Mouse (Mus musculus): ENCODE measurements around the gene Ubald2. TPM values are rescaled to one million over a fixed set of nuclear protein-coding genes. Genes with fewer than 3 reads are reported as not detected.

The Ubald2 gene
- 8.3 TPM for polyA plus RNA-seq (2014; fragmentation: Illumina TruSeq; extraction: RNeasy Lipid Tissue Mini Kit (QIAGEN cat#74804); ENCODE audit: low read depth, low replicate concordance)

DNA sequence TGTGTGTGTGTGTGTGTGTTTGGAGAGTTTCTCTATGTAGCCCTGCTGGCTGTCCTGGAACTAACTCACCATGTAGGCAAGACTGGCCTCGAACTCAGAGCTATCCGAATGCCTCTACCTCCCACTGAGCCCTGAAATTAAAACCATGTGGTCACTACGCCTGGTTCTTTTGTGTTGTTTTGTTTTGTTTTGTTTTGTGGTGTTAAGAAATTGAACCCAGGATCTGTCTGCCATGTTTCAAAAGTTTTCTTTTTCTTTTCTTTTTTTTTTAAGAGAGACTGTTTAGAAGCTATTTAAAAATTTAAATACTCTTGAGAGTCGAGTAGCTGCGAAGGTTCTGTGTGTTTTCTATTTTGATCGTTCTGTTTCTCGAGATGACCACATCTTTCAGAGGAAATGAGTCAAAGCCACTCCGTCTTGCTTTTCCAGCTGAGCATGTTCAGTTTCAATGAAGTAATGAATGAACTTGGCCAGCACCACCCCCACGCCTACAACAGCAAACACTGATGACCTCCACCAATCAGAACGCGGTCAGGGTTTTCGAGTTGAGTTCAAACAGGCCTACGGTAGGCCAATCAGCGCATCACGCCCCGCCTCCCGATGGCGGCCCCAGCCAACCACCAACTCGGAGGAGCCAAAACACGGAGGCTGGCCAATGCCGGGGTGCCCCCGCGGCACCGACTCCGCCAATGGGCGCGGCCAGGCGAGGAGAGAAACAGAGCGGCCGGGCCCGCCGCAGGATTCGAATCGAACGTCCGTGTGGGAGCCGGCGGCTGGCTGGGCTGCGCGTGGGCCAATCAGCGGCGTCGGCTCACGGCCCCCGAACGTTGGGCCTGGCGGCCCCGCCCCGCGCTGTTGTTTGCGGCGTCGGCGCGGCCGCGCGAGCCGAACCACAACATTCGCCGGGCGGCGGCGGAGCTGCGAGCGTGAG is at the start of gene Ubald2:
Ubald2 (plus strand) TSS at position 739 of the 931 bp plus-strand sequence.

DNA sequence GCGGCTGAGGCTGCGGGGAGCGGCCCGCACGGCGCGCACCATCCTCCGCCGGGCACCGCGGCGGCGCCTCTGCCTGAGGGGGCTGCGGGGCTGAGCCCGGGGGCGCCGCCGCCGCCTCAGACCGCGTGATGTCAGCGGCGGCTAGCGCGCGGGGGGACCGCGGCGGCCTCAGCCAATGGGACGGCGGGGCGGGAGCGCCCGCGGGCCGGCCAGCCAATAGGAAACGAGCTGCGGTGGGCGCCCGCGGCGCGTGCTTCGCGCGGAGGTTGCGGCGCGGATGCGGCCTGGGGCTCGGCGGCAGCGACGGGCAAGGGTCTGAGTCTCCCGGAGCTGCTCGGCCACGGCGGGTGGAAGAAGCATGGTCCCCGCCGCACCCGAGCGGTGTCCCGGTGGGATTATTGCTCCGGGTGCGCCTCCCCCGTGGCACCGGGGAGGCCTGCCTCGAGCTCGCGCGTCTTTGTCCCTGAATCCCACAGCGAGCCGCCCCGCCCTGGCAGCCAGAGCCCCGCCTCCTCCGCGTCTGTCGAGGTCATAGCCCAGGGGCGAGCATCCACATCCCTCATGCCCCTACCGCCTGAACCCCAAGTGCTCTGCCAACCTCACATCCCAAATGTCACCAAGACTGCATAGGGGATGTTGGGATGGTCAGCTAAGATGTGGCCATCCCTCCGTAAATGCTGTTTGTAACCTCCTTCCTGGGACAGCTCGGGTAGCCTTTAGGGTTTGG is 20.8 kb upstream of the Ubald2 start, which contains the start of gene Rnf157:
Rnf157 (minus strand) TSS at position 129 of the 727 bp plus-strand sequence.

DNA sequence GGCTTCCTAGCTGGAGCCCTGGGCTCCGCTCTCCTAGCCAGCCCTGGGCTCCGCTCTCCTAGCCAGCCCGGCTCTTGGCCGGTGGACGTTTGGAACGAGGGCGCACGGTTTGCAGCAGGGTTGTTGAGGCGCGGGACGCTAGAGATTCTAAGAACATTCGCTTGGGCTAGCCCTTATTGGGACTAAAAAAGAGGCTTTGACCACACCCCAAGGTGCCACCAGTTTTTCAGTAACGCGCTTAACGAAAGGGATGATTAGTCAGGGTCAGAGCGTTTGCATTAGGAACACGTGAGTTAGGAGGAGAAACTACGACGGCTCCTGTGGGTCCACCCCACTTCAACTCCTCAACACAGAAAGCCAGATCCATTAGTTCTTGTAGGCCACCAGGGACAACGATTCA is 32.2 kb downstream of the Ubald2 start, which contains the start of gene Qrich2:
Qrich2 (minus strand) TSS at position 101 of the 400 bp plus-strand sequence.

Other genes starting within 250 kb of the Ubald2 start
- 2.0 TPM for gene Ten1, start 235.2 kb upstream of the Ubald2 start, polyA plus RNA-seq (2014; fragmentation: Illumina TruSeq; extraction: RNeasy Lipid Tissue Mini Kit (QIAGEN cat#74804); ENCODE audit: low read depth, low replicate concordance)
- gene Acox1, start 235.0 kb upstream of the Ubald2 start, polyA plus RNA-seq (2014; fragmentation: Illumina TruSeq; extraction: RNeasy Lipid Tissue Mini Kit (QIAGEN cat#74804); ENCODE audit: low read depth, low replicate concordance), result 192 TPM
- not detected for gene Evpl, start 196.0 kb upstream of the Ubald2 start, polyA plus RNA-seq (2014; fragmentation: Illumina TruSeq; extraction: RNeasy Lipid Tissue Mini Kit (QIAGEN cat#74804); ENCODE audit: low read depth, low replicate concordance)
- 10.0 TPM for gene Srp68, start 159.9 kb upstream of the Ubald2 start, polyA plus RNA-seq (2014; fragmentation: Illumina TruSeq; extraction: RNeasy Lipid Tissue Mini Kit (QIAGEN cat#74804); ENCODE audit: low read depth, low replicate concordance)
- not detected for gene Galr2, start 153.2 kb upstream of the Ubald2 start, polyA plus RNA-seq (2014; fragmentation: Illumina TruSeq; extraction: RNeasy Lipid Tissue Mini Kit (QIAGEN cat#74804); ENCODE audit: low read depth, low replicate concordance)
- gene Exoc7, start 126.9 kb upstream of the Ubald2 start, polyA plus RNA-seq (2014; fragmentation: Illumina TruSeq; extraction: RNeasy Lipid Tissue Mini Kit (QIAGEN cat#74804); ENCODE audit: low read depth, low replicate concordance), result 9.3 TPM
- not detected for gene Foxj1, start 98.7 kb upstream of the Ubald2 start, polyA plus RNA-seq (2014; fragmentation: Illumina TruSeq; extraction: RNeasy Lipid Tissue Mini Kit (QIAGEN cat#74804); ENCODE audit: low read depth, low replicate concordance)
- 0.82 TPM for gene Rnf157, start 21.1 kb upstream of the Ubald2 start, polyA plus RNA-seq (2014; fragmentation: Illumina TruSeq; extraction: RNeasy Lipid Tissue Mini Kit (QIAGEN cat#74804); ENCODE audit: low read depth, low replicate concordance)
- not detected for gene Qrich2, start 32.1 kb downstream of the Ubald2 start, polyA plus RNA-seq (2014; fragmentation: Illumina TruSeq; extraction: RNeasy Lipid Tissue Mini Kit (QIAGEN cat#74804); ENCODE audit: low read depth, low replicate concordance)
- gene Prpsap1, start 60.1 kb downstream of the Ubald2 start, polyA plus RNA-seq (2014; fragmentation: Illumina TruSeq; extraction: RNeasy Lipid Tissue Mini Kit (QIAGEN cat#74804); ENCODE audit: low read depth, low replicate concordance), result 31.6 TPM
- not detected for gene Sphk1, start 96.8 kb downstream of the Ubald2 start, polyA plus RNA-seq (2014; fragmentation: Illumina TruSeq; extraction: RNeasy Lipid Tissue Mini Kit (QIAGEN cat#74804); ENCODE audit: low read depth, low replicate concordance)
- gene Ube2o, start 147.4 kb downstream of the Ubald2 start, polyA plus RNA-seq (2014; fragmentation: Illumina TruSeq; extraction: RNeasy Lipid Tissue Mini Kit (QIAGEN cat#74804); ENCODE audit: low read depth, low replicate concordance), result 3.7 TPM
- gene Aanat, start 152.3 kb downstream of the Ubald2 start, polyA plus RNA-seq (2014; fragmentation: Illumina TruSeq; extraction: RNeasy Lipid Tissue Mini Kit (QIAGEN cat#74804); ENCODE audit: low read depth, low replicate concordance), result not detected
- not detected for gene Rhbdf2, start 192.9 kb downstream of the Ubald2 start, polyA plus RNA-seq (2014; fragmentation: Illumina TruSeq; extraction: RNeasy Lipid Tissue Mini Kit (QIAGEN cat#74804); ENCODE audit: low read depth, low replicate concordance)
- gene Prcd, start 219.4 kb downstream of the Ubald2 start, polyA plus RNA-seq (2014; fragmentation: Illumina TruSeq; extraction: RNeasy Lipid Tissue Mini Kit (QIAGEN cat#74804); ENCODE audit: low read depth, low replicate concordance), result 1.9 TPM
- 1.9 TPM for gene Cygb, start 220.2 kb downstream of the Ubald2 start, polyA plus RNA-seq (2014; fragmentation: Illumina TruSeq; extraction: RNeasy Lipid Tissue Mini Kit (QIAGEN cat#74804); ENCODE audit: low read depth, low replicate concordance)